Mouse (Mus musculus) adrenal gland, postnatal 10 days (tissue): ENCODE data around the gene Cass4. TPM values are rescaled to one million over a fixed set of nuclear protein-coding genes. Genes with fewer than 3 reads are reported as not detected.

Source experiments
- total RNA-seq, 2 experiments: library from RNA; stranded (reverse); gene quantifications; 2 replicates each; pipeline ENCODE4 v1.2.3; 2021

Cass4 gene
- total RNA-seq, 2 experiments from 2014 or later: 0.36 to 0.45 TPM

Other genes starting within 250 kb of the Cass4 start
- gene Mc3r, start 145.3 kb upstream of the Cass4 start, total RNA-seq: not detected
- 10 to 100 TPM; 24.2 to 39.4 TPM for gene Fam210b, start 48.2 kb upstream of the Cass4 start, total RNA-seq
- 10 to 100 TPM; 11.5 to 14.4 TPM for gene Aurka, start 23.3 kb upstream of the Cass4 start, total RNA-seq
- 10 to 100 TPM; 28.1 to 32.2 TPM for gene Cstf1, start 23.1 kb upstream of the Cass4 start, total RNA-seq
- 10 to 100 TPM; 69.2 to 71.5 TPM for gene Rtf2, start 46.8 kb downstream of the Cass4 start, total RNA-seq
- gene Gcnt7, start 64.8 kb downstream of the Cass4 start, total RNA-seq: not detected
- under 1 TPM; 0.39 to 0.45 TPM for gene Fam209, start 78.7 kb downstream of the Cass4 start, total RNA-seq
- gene Tfap2c, start 155.8 kb downstream of the Cass4 start, total RNA-seq: not detected